Mouse (Mus musculus) liver, embryonic 14.5 days (tissue): ENCODE data around the gene Pcnx2. TPM values are rescaled to one million over a fixed set of nuclear protein-coding genes. Genes with fewer than 3 reads are reported as not detected.

Source experiments
- ATAC-seq: fragments of 200-750 bp; cut with Nextera tagmentation; 2 replicates; pipeline ENCODE4 v1.8.0; 2017; ENCODE audit warnings: moderate number of reproducible peaks, mild to moderate bottlenecking, moderate library complexity; ENCODE audit not compliant: insufficient read depth
- DNase-seq, 3 experiments: peaks; one replicate each; pipeline ENCODE4 v3.0.0-alpha.2; 2012 to 2013; ENCODE audit warnings: low read depth in 3 of 3, low spot score in 3 of 3
- H3K27ac ChIP-seq: fragments of 300-500 bp; sonication (generic); 2 replicates; pipeline ENCODE4 v1.5.1; 2014; ENCODE audit warnings: moderate library complexity, mild to moderate bottlenecking, control low read depth, inconsistent platforms
- H3K27me3 ChIP-seq: fragments of 300-500 bp; sonication (generic); 2 replicates; pipeline ENCODE4 v1.6.1; 2014; ENCODE audit warnings: mild to moderate bottlenecking, low read length, moderate library complexity; ENCODE audit not compliant: control insufficient read depth, insufficient read depth
- H3K36me3 ChIP-seq: fragments of 300-500 bp; sonication (generic); replicated peaks from 2 replicates; pipeline ENCODE4 v1.6.1; 2014; ENCODE audit warnings: low read depth; ENCODE audit not compliant: control insufficient read depth, insufficient read depth
- H3K4me1 ChIP-seq, 2 experiments: fragments of 200-500 bp in 1 of 2; fragments of 300-500 bp in 1 of 2; sonication (generic) in 1 of 2; replicated peaks; 2 replicates each; pipeline ENCODE4 v1.6.1; 2012 to 2014; ENCODE audit warnings: antibody characterized with exemption in 1 of 2, inconsistent platforms in 1 of 2, low read length in 1 of 2; ENCODE audit not compliant: control insufficient read depth in 2 of 2, insufficient read depth in 2 of 2
- H3K4me2 ChIP-seq: fragments of 300-500 bp; sonication (generic); 2 replicates; pipeline ENCODE4 v1.6.1; 2014; ENCODE audit warnings: low read depth, mild to moderate bottlenecking, control low read depth, moderate library complexity
- H3K4me3 ChIP-seq, 2 experiments: fragments of 200-500 bp in 1 of 2; fragments of 300-500 bp in 1 of 2; sonication (generic) in 1 of 2; 2 replicates each; pipeline ENCODE4 v1.5.1; 2012 to 2014; ENCODE audit warnings: low read depth in 2 of 2, low read length in 2 of 2, mild to moderate bottlenecking in 2 of 2, control low read depth in 1 of 2, inconsistent platforms in 1 of 2, moderate library complexity in 1 of 2; ENCODE audit not compliant: insufficient read depth in 1 of 2
- H3K9ac ChIP-seq: fragments of 300-500 bp; sonication (generic); replicated peaks from 2 replicates; pipeline ENCODE4 v1.6.1; 2014; ENCODE audit warnings: mild to moderate bottlenecking, control low read depth, moderate library complexity
- H3K9me3 ChIP-seq: fragments of 300-500 bp; sonication (generic); 2 replicates; pipeline ENCODE4 v1.6.1; 2016; ENCODE audit warnings: low read length, mixed read lengths; ENCODE audit not compliant: control insufficient read depth
- CTCF ChIP-seq: IDR thresholded peaks from 2 replicates; pipeline ENCODE4 v1.5.1; 2016; ENCODE audit warnings: antibody characterized with exemption, low read depth, control low read depth
- EP300 ChIP-seq: IDR thresholded peaks from 2 replicates; pipeline ENCODE4 v1.6.1; 2016; ENCODE audit warnings: antibody characterized with exemption, low read depth
- WGBS: fragments of 180-500 bp; shearing (Covaris S2); extraction: QIAGEN DNeasy Blood & Tissue Kit; methylation state at CpG from one replicate; pipeline ENCODE4 v1.1.7; 2014; ENCODE audit not compliant: insufficient replicate concordance; 5-methylcytosine and 5-hydroxymethylcytosine counted together
- polyA plus RNA-seq, 2 experiments: library from polyadenylated mRNA; depleted of rRNA in 1 of 2; stranded (reverse) in 1 of 2; unstranded in 1 of 2; fragments of >200 nt; fragmentation: Nextera tagmentation in 1 of 2; extraction: Ambion mirVana in 1 of 2; gene quantifications; 2 replicates each; pipeline versions ENCODE4 v1.2.1 to v1.2.3; 2012 to 2014

Gene Pcnx2
- polyA plus RNA-seq, 2 experiments: 0.19 TPM; not detected in 1

GRCm38 (mm10) chr8:125856160-125856559 lies 42.0 kb downstream of the Pcnx2 start:
- 82% methylated on average over 4 of the region's 4 CpGs for WGBS
- no peak for DNase-seq
- no peaks in the 10 kb centered on the region for H3K27me3 ChIP-seq
- H3K36me3 ChIP-seq: no peaks in the 10 kb centered on the region
- no peak overlapping the region for H3K27ac ChIP-seq
- ATAC-seq: no peak
- H3K4me3 ChIP-seq: no peak overlapping the region
- no peak overlapping the region for H3K9ac ChIP-seq
- H3K4me2 ChIP-seq: no peak overlapping the region
- H3K4me1 ChIP-seq: peaks cover 0 to 4% of the 10 kb centered on the region in 2 experiments; a peak in 2 of 4 replicates
- H3K9me3 ChIP-seq: no peaks in the 10 kb centered on the region
- TF ChIP-seq CTCF (no peak), EP300 (no peak)

DNA sequence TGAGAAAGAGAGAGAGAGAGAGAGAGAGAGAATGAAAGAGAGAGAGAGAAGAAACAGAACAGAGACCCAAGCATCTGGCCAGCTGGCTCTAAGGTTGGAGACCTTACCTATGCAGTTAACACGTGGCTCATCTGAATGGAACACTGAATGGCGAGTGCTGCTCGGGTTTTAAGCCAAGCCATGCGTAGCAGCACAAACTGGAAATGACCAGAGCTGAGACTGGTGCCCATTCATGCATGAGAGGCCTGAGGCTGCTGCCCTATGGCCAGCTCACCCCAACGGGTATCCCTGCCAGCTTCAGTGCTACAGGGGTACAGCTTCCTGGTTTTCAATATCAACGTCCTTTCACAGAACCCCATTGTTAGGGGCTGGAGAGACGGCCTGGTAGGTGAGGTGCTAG lies 43.7 kb downstream of the Pcnx2 start:
- WGBS: 49% methylated on average over 7 of the region's 7 CpGs
- ATAC-seq (no peak), DNase-seq (no peak)
- H3K4me1 ChIP-seq: peaks cover 0 to 4% of the 10 kb centered on the region in 2 experiments; a peak in 2 of 4 replicates
- no peaks in the 10 kb centered on the region for H3K9me3 ChIP-seq
- H3K9ac ChIP-seq: no peak overlapping the region
- TF ChIP-seq CTCF (no peak), EP300 (no peak)
- no peak overlapping the region for H3K27ac ChIP-seq
- H3K4me2 ChIP-seq: no peak overlapping the region
- no peaks in the 10 kb centered on the region for H3K27me3 ChIP-seq
- H3K4me3 ChIP-seq: no peak overlapping the region
- H3K36me3 ChIP-seq: no peaks in the 10 kb centered on the region

DNA sequence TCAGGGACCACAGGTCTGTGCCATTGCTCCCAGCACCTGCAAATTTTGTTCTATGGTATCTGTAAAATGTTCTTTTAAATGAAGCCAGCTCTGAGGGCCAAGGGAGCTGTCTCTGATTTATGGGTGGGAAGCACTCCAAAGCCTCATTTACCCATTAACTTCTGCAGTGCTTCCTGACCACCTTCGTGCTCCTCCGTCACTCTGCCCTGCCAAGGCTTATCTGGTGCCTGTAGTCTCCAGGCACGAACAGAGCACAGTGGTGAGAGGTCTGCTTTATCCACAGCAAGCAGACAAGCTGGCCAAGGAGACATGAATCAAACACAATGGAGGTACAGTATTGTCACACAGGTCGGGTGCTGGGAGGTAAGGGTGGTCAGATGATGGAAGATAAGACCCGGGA lies 44.8 kb downstream of the Pcnx2 start:
- Histone ChIP-seq H3K27me3 (no peaks in the 10 kb centered on the region), H3K4me1 (peaks cover 0 to 4% of the 10 kb centered on the region in 2 experiments; a peak in 2 of 4 replicates), H3K4me2 (no peak overlapping the region), H3K4me3 (no peak overlapping the region), H3K9ac (no peak overlapping the region), H3K36me3 (no peaks in the 10 kb centered on the region), H3K27ac (no peak overlapping the region), H3K9me3 (no peaks in the 10 kb centered on the region)
- TF ChIP-seq CTCF: no peak
- TF ChIP-seq EP300: no peak
- no peak for DNase-seq
- WGBS: 9% methylated on average over 5 of the region's 5 CpGs
- no peak for ATAC-seq

- no peak overlapping the region for H3K27ac ChIP-seq
- H3K36me3 ChIP-seq: no peaks in the 10 kb centered on the region
- H3K4me1 ChIP-seq: peaks cover 0 to 4% of the 10 kb centered on the region in 2 experiments; a peak in 2 of 4 replicates
- WGBS: 39% methylated on average over 4 of the region's 4 CpGs
- ATAC-seq (no peak), DNase-seq (no peak)
- H3K4me3 ChIP-seq: no peak overlapping the region
- no peaks in the 10 kb centered on the region for H3K27me3 ChIP-seq
- no peaks in the 10 kb centered on the region for H3K9me3 ChIP-seq
- TF ChIP-seq EP300: no peak
- no peak for TF ChIP-seq CTCF
- H3K9ac ChIP-seq: no peak overlapping the region
- H3K4me2 ChIP-seq: no peak overlapping the region
These were observed 48.9 kb downstream of the Pcnx2 start for GRCm38 (mm10) chr8:125849181-125849580.

GRCm38 (mm10) chr8:125847842-125848241 lies 50.3 kb downstream of the Pcnx2 start:
- ATAC-seq: no peak
- Histone ChIP-seq H3K4me3 (no peak overlapping the region), H3K4me1 (peaks cover 0 to 4% of the 10 kb centered on the region in 2 experiments; a peak in 2 of 4 replicates), H3K36me3 (no peaks in the 10 kb centered on the region), H3K27me3 (no peaks in the 10 kb centered on the region), H3K4me2 (no peak overlapping the region), H3K9me3 (no peaks in the 10 kb centered on the region), H3K27ac (no peak overlapping the region), H3K9ac (no peak overlapping the region)
- no peak for DNase-seq
- TF ChIP-seq EP300 (no peak), CTCF (no peak)
- WGBS: 62% methylated on average over 12 of the region's 12 CpGs
